Mouse (Mus musculus) heart, postnatal 10 days (tissue): Measurements from ENCODE around the gene Parp1. TPM values are rescaled to one million over a fixed set of nuclear protein-coding genes. Genes with fewer than 3 reads are reported as not detected.

Experiments
- DNase-seq, 2 experiments: peaks; one replicate each; pipeline ENCODE4 v3.0.0; 2021
- intact Hi-C: fragments of 180-260 bp; cut with DNase I; formaldehyde crosslinking; loops from one replicate; pipeline ENCODE4 v1.15.1; 2025
- total RNA-seq, 2 experiments: library from RNA; stranded (reverse); gene quantifications; 2 replicates each; pipeline ENCODE4 v1.2.3; 2021

Parp1 gene
- 10 to 100 TPM; 68.4 to 80.8 TPM for total RNA-seq

- intact Hi-C loops, result loop anchor here (5.0 kb wide), 1 partner anchor 73 kb away; the partner anchor contains the start of gene Lin9
- peak; percentile 98 for DNase-seq
These were observed at the start of gene Parp1 for GRCm38 (mm10) chr1:180568761-180569452. TSS of gene Parp1 (plus strand) at chr1:180568924.

GRCm38 (mm10) chr1:180519520-180519919, 49.2 kb upstream of the Parp1 start:
- intact Hi-C loops, result no loop called here

GRCm38 (mm10) chr1:180520190-180520589, 48.5 kb upstream of the Parp1 start:
- intact Hi-C loops, result no loop called here
- no peak for DNase-seq

More at GRCm38 (mm10) chr1:180519520-180519919, 49.2 kb upstream of the Parp1 start:
- DNase-seq, result no peak

- intact Hi-C loops, result no loop called here
- DNase-seq, result no peak
These were observed 45.4 kb upstream of the Parp1 start for GRCm38 (mm10) chr1:180523320-180523719.

GRCm38 (mm10) chr1:180525301-180525700, 43.4 kb upstream of the Parp1 start:
- intact Hi-C loops, result no loop called here
- no peak for DNase-seq

GRCm38 (mm10) chr1:180529847-180530246, 38.9 kb upstream of the Parp1 start:
- intact Hi-C loops, result no loop called here
- DNase-seq, result no peak

GRCm38 (mm10) chr1:180530457-180531263, 38.1 kb upstream of the Parp1 start:
- intact Hi-C loops, result no loop called here
- no peak for DNase-seq

- DNase-seq, result no peak
These were observed 36.1 kb upstream of the Parp1 start for GRCm38 (mm10) chr1:180532671-180533070.

GRCm38 (mm10) chr1:180536719-180537118, 32.0 kb upstream of the Parp1 start:
- no peak for DNase-seq
- intact Hi-C loops, result no loop called here

More at GRCm38 (mm10) chr1:180532671-180533070, 36.1 kb upstream of the Parp1 start:
- intact Hi-C loops, result no loop called here

GRCm38 (mm10) chr1:180541251-180541650, 27.5 kb upstream of the Parp1 start:
- DNase-seq, result no peak
- intact Hi-C loops, result no loop called here

GRCm38 (mm10) chr1:180541883-180542711, 26.6 kb upstream of the Parp1 start:
- intact Hi-C loops, result no loop called here
- DNase-seq, result no peak

- intact Hi-C loops, result no loop called here
- no peak for DNase-seq
These were observed 25.9 kb upstream of the Parp1 start for GRCm38 (mm10) chr1:180542712-180543371.

GRCm38 (mm10) chr1:180545918-180546545, 22.7 kb upstream of the Parp1 start:
- no peak for DNase-seq
- intact Hi-C loops, result loop anchor here (5.0 kb wide), 1 partner anchor 369 kb away; no protein-coding TSS in a partner anchor

- DNase-seq, result no peak
- intact Hi-C loops, result loop anchor here (5.0 kb wide), 1 partner anchor 370 kb away; no protein-coding TSS in a partner anchor
These were observed 21.6 kb upstream of the Parp1 start for GRCm38 (mm10) chr1:180546798-180547750.

- DNase-seq, result peak in 1 of 2 experiments; percentile 46
- intact Hi-C loops, result loop anchor here (5.0 kb wide), 1 partner anchor 371 kb away; no protein-coding TSS in a partner anchor
These were observed 20.7 kb upstream of the Parp1 start for GRCm38 (mm10) chr1:180547751-180548669.

GRCm38 (mm10) chr1:180549539-180550308, 19.0 kb upstream of the Parp1 start:
- no peak for DNase-seq
- intact Hi-C loops, result loop anchor here (1.0 to 5.0 kb wide), 4 partner anchors 65 to 372 kb away; no protein-coding TSS in a partner anchor
